ENCODE assay signal across 9 mouse cellular contexts in the genomic region with DNA sequence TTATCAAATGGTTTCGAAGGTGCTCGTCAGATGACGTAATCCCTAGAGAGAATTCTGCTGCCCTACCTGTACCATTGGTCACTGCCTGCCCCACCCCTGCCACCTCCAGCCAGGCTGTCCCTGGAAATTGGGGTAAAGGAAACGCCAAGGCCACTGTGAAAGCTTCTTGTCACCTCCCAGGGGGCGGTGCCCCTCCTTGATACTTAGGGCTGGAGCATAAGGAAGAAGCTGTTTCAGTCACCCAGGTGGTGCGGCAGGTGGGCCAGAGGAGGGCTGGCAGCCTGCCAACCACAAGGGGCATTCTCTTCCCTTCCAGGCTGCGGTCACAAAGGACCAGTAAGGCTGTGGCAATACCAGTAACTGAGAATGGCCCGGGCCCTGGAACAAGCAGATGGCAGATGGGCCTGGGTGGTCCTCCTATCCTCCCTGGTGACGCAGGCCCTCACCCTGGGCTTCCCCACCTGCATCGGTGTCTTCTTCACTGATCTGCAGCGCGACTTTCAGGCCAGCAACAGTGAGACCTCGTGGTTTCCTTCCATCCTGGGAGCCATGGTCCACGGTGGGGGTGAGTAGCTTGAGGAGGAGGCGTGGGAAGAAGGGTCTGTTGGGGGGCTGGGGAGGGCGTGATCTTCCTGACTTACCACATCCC. TPM values are rescaled to one million over a fixed set of nuclear protein-coding genes. Genes with fewer than 3 reads are reported as not detected.
DNase-seq lines count a peak whose midpoint lies in the region; ATAC-seq lines count a peak whose summit lies in the region.
"Had no signal": no experiment of that assay in that cellular context is flagged by ENCODE, and none has a peak within 500 bp of the region (broad histone marks: within the 10 kb centered on the region; RNA-seq: fewer than 3 reads in every experiment).

Gene Slc16a5 (plus strand): TSS at position 232 of the 649 bp plus-strand sequence.

- no peak within 1 kb of the TSS for H3K27ac ChIP-seq in limb, embryonic 15.5 days
- no peak within 1 kb of the TSS for H3K27ac ChIP-seq in limb, embryonic 10.5 days
- H3K27ac ChIP-seq in kidney, embryonic 16.5 days (ENCODE audit: low read length) = peak within 1 kb of the TSS; percentile 66; the same call in 1 of the 2 replicates
- H3K27ac ChIP-seq in midbrain, embryonic 15.5 days = no peak within 1 kb of the TSS

- WGBS in limb, embryonic 15.5 days = 65% methylated on average over 16 of the region's 16 CpGs
- WGBS in limb, embryonic 10.5 days = 78% methylated on average over 16 of the region's 16 CpGs
- 64% methylated on average over 16 of the region's 16 CpGs for WGBS in kidney, embryonic 16.5 days
- WGBS in midbrain, embryonic 15.5 days = 76% methylated on average over 16 of the region's 16 CpGs

- no peaks in the 10 kb centered on the region for H3K27me3 ChIP-seq in limb, embryonic 15.5 days
- H3K27me3 ChIP-seq in limb, embryonic 10.5 days (ENCODE audit: low read depth, poor library complexity, severe bottlenecking) = peaks cover 20% of the 10 kb centered on the region
- no peaks in the 10 kb centered on the region for H3K27me3 ChIP-seq in kidney, embryonic 16.5 days (ENCODE audit: insufficient read depth, low read length)
- H3K27me3 ChIP-seq in midbrain, embryonic 15.5 days (replicated peaks) = no peaks in the 10 kb centered on the region

- H3K9me3 ChIP-seq in limb, embryonic 15.5 days = no peaks in the 10 kb centered on the region
- no peaks in the 10 kb centered on the region for H3K9me3 ChIP-seq in limb, embryonic 10.5 days (replicated peaks)
- H3K9me3 ChIP-seq in kidney, embryonic 16.5 days (ENCODE audit: low read length) = no peaks in the 10 kb centered on the region
- H3K9me3 ChIP-seq in midbrain, embryonic 15.5 days = no peaks in the 10 kb centered on the region

- ATAC-seq in limb, embryonic 15.5 days (ENCODE audit: insufficient number of reproducible peaks, low FRiP score, low TSS enrichment, low read depth) = 0 out of 2 replicates have a peak, but pooled peaks have one; percentile 16
- ATAC-seq in kidney, embryonic 16.5 days (ENCODE audit: low FRiP score, low TSS enrichment) = 0 out of 2 replicates have a peak, but pooled peaks have one; percentile 35
- ATAC-seq in midbrain, embryonic 15.5 days (replicated peaks) = no peak

- H3K4me2 ChIP-seq in limb, embryonic 15.5 days = no peak within 1 kb of the TSS
- H3K4me2 ChIP-seq in kidney, embryonic 16.5 days (replicated peaks; ENCODE audit: low read depth, low read length) = peak within 1 kb of the TSS; percentile 38
- H3K4me2 ChIP-seq in midbrain, embryonic 15.5 days = no peak within 1 kb of the TSS

- H3K4me3 ChIP-seq in limb, embryonic 15.5 days = no peak within 1 kb of the TSS
- H3K4me3 ChIP-seq in limb, embryonic 10.5 days = no peak within 1 kb of the TSS
- peak within 1 kb of the TSS; percentile 28 for H3K4me3 ChIP-seq in kidney, embryonic 16.5 days (ENCODE audit: low read length)
- no peak within 1 kb of the TSS for H3K4me3 ChIP-seq in midbrain, embryonic 15.5 days

- DNase-seq in limb, embryonic 10.5 days (ENCODE audit: low spot score) = no peak
- DNase-seq in T-cell, adult 2 months (ENCODE audit: low spot score) = peak; percentile 56
- DNase-seq in thymus, adult 18-20 months = peak; percentile 79 to 85
- no peak for DNase-seq in ovary, postnatal 10 days (ENCODE audit: low spot score)
- DNase-seq in spleen, adult 12 weeks (ENCODE audit: low spot score) = no peak
- DNase-seq: cerebellum, adult 11 months had no signal

- H3K4me1 ChIP-seq in limb, embryonic 15.5 days = peaks cover 7% of the 10 kb centered on the region; the same call in 1 of the 2 replicates
- peaks cover 21% of the 10 kb centered on the region for H3K4me1 ChIP-seq in limb, embryonic 10.5 days
- H3K4me1 ChIP-seq in kidney, embryonic 16.5 days (ENCODE audit: insufficient read depth, low read length) = peaks cover 2% of the 10 kb centered on the region; the same call in 1 of the 2 replicates
- no peaks in the 10 kb centered on the region for H3K4me1 ChIP-seq in midbrain, embryonic 15.5 days

- no peaks in the 10 kb centered on the region for H3K36me3 ChIP-seq in limb, embryonic 15.5 days
- no peaks in the 10 kb centered on the region for H3K36me3 ChIP-seq in limb, embryonic 10.5 days
- H3K36me3 ChIP-seq in kidney, embryonic 16.5 days (ENCODE audit: insufficient read depth, low read length) = no peaks in the 10 kb centered on the region
- no peaks in the 10 kb centered on the region for H3K36me3 ChIP-seq in midbrain, embryonic 15.5 days (replicated peaks)

- no peak within 1 kb of the TSS for H3K9ac ChIP-seq in limb, embryonic 15.5 days
- peak within 1 kb of the TSS; percentile 39; the same call in 1 of the 2 replicates for H3K9ac ChIP-seq in kidney, embryonic 16.5 days (replicated peaks; ENCODE audit: low read length)
- no peak within 1 kb of the TSS for H3K9ac ChIP-seq in midbrain, embryonic 15.5 days

RNA-seq across cellular contexts. Expression of gene Slc16a5, which starts in this region (rescaled TPM):
- not detected in 2 replicates for polyA plus RNA-seq in limb, embryonic 15.5 days (2015; fragmentation: Nextera tagmentation; extraction: Ambion mirVana)
- polyA plus RNA-seq in limb, embryonic 10.5 days (2016; fragmentation: Nextera tagmentation; extraction: Ambion mirVana) = 0.23 and 0.25 TPM in 2 replicates
- polyA plus RNA-seq in kidney, embryonic 16.5 days (2015; fragmentation: Nextera tagmentation; extraction: Ambion mirVana) = 28.4 and 31.5 TPM in 2 replicates
- polyA plus RNA-seq in midbrain, embryonic 15.5 days (2015; fragmentation: Nextera tagmentation; extraction: Ambion mirVana) = 0.09 and 0.42 TPM in 2 replicates

Comparison
In these comparisons a context has a peak if more than half of its experiments do, and no peak if none do; other contexts are left out.
1. RNA of gene Slc16a5 (polyA plus RNA-seq): 28.4 to 31.5 TPM in kidney, embryonic 16.5 days; 0.23 to 0.25 TPM in limb, embryonic 10.5 days, 0.09 to 0.42 TPM in midbrain, embryonic 15.5 days and not detected in limb, embryonic 15.5 days; every median in the first group is over 10 times any median in the second.
2. Peak in ATAC-seq in limb, embryonic 15.5 days; RNA of the gene not detected or under 1 TPM.
3. DNase-seq: peak in T-cell, adult 2 months (single experiment) and thymus, adult 18-20 months (2 of 2); none in limb, embryonic 10.5 days (single experiment), ovary, postnatal 10 days (single experiment) and spleen, adult 12 weeks (single experiment).